Mouse (Mus musculus) liver, embryonic 14.5 days (tissue): ENCODE data around the gene Tedc2. TPM values are rescaled to one million over a fixed set of nuclear protein-coding genes. Genes with fewer than 3 reads are reported as not detected.
A peak's percentile ranks its signal among the peaks of the same experiment; 100 is the strongest.

Source experiments
- ATAC-seq: fragments of 200-750 bp; cut with Nextera tagmentation; 2 replicates; pipeline ENCODE4 v1.8.0; 2017; ENCODE audit warnings: moderate number of reproducible peaks, mild to moderate bottlenecking, moderate library complexity; ENCODE audit not compliant: insufficient read depth
- DNase-seq, 3 experiments: peaks; one replicate each; pipeline ENCODE4 v3.0.0-alpha.2; 2012 to 2013; ENCODE audit warnings: low read depth in 3 of 3, low spot score in 3 of 3
- H3K27ac ChIP-seq: fragments of 300-500 bp; sonication (generic); 2 replicates; pipeline ENCODE4 v1.5.1; 2014; ENCODE audit warnings: moderate library complexity, mild to moderate bottlenecking, control low read depth, inconsistent platforms
- H3K27me3 ChIP-seq: fragments of 300-500 bp; sonication (generic); 2 replicates; pipeline ENCODE4 v1.6.1; 2014; ENCODE audit warnings: mild to moderate bottlenecking, low read length, moderate library complexity; ENCODE audit not compliant: control insufficient read depth, insufficient read depth
- H3K36me3 ChIP-seq: fragments of 300-500 bp; sonication (generic); replicated peaks from 2 replicates; pipeline ENCODE4 v1.6.1; 2014; ENCODE audit warnings: low read depth; ENCODE audit not compliant: control insufficient read depth, insufficient read depth
- H3K4me1 ChIP-seq, 2 experiments: fragments of 200-500 bp in 1 of 2; fragments of 300-500 bp in 1 of 2; sonication (generic) in 1 of 2; replicated peaks; 2 replicates each; pipeline ENCODE4 v1.6.1; 2012 to 2014; ENCODE audit warnings: antibody characterized with exemption in 1 of 2, inconsistent platforms in 1 of 2, low read length in 1 of 2; ENCODE audit not compliant: control insufficient read depth in 2 of 2, insufficient read depth in 2 of 2
- H3K4me2 ChIP-seq: fragments of 300-500 bp; sonication (generic); 2 replicates; pipeline ENCODE4 v1.6.1; 2014; ENCODE audit warnings: low read depth, mild to moderate bottlenecking, control low read depth, moderate library complexity
- H3K4me3 ChIP-seq, 2 experiments: fragments of 200-500 bp in 1 of 2; fragments of 300-500 bp in 1 of 2; sonication (generic) in 1 of 2; 2 replicates each; pipeline ENCODE4 v1.5.1; 2012 to 2014; ENCODE audit warnings: low read depth in 2 of 2, low read length in 2 of 2, mild to moderate bottlenecking in 2 of 2, control low read depth in 1 of 2, inconsistent platforms in 1 of 2, moderate library complexity in 1 of 2; ENCODE audit not compliant: insufficient read depth in 1 of 2
- H3K9ac ChIP-seq: fragments of 300-500 bp; sonication (generic); replicated peaks from 2 replicates; pipeline ENCODE4 v1.6.1; 2014; ENCODE audit warnings: mild to moderate bottlenecking, control low read depth, moderate library complexity
- H3K9me3 ChIP-seq: fragments of 300-500 bp; sonication (generic); 2 replicates; pipeline ENCODE4 v1.6.1; 2016; ENCODE audit warnings: low read length, mixed read lengths; ENCODE audit not compliant: control insufficient read depth
- CTCF ChIP-seq: IDR thresholded peaks from 2 replicates; pipeline ENCODE4 v1.5.1; 2016; ENCODE audit warnings: antibody characterized with exemption, low read depth, control low read depth
- EP300 ChIP-seq: IDR thresholded peaks from 2 replicates; pipeline ENCODE4 v1.6.1; 2016; ENCODE audit warnings: antibody characterized with exemption, low read depth
- WGBS: fragments of 180-500 bp; shearing (Covaris S2); extraction: QIAGEN DNeasy Blood & Tissue Kit; methylation state at CpG from one replicate; pipeline ENCODE4 v1.1.7; 2014; ENCODE audit not compliant: insufficient replicate concordance; 5-methylcytosine and 5-hydroxymethylcytosine counted together
- polyA plus RNA-seq, 2 experiments: library from polyadenylated mRNA; depleted of rRNA in 1 of 2; stranded (reverse) in 1 of 2; unstranded in 1 of 2; fragments of >200 nt; fragmentation: Nextera tagmentation in 1 of 2; extraction: Ambion mirVana in 1 of 2; gene quantifications; 2 replicates each; pipeline versions ENCODE4 v1.2.1 to v1.2.3; 2012 to 2014

Gene Tedc2
- 18.3 and 21.1 TPM in 2 replicates for polyA plus RNA-seq (2012; rRNA removed)
- polyA plus RNA-seq (2014; fragmentation: Nextera tagmentation; extraction: Ambion mirVana), result 7.7 and 7.9 TPM in 2 replicates

- Histone ChIP-seq H3K36me3 (peaks cover 66% of the 10 kb centered on the region), H3K4me1 (peaks cover 19 to 27% of the 10 kb centered on the region in 2 experiments), H3K27ac (peak within 1 kb of the TSS; percentile 81), H3K4me3 (peak within 1 kb of the TSS; percentile 80 to 97), H3K4me2 (peak within 1 kb of the TSS; percentile 91), H3K27me3 (no peaks in the 10 kb centered on the region), H3K9me3 (no peaks in the 10 kb centered on the region), H3K9ac (peak within 1 kb of the TSS; percentile 95)
- WGBS, result under 1% methylated on average over 41 of the region's 41 CpGs
- DNase-seq, result peak; percentile 88 to 94 (median 90)
- TF ChIP-seq EP300, result peak; percentile 57; the same call in 1 of the 2 replicates
- 0 out of 2 replicates have a peak, but pooled peaks have one; percentile 1 for TF ChIP-seq CTCF
- peak; percentile 88 for ATAC-seq
Measured at GRCm38 (mm10) chr17:24220435-24221411, at the start of gene Tedc2. Gene Tedc2 (minus strand): TSS chr17:24220851.

DNA sequence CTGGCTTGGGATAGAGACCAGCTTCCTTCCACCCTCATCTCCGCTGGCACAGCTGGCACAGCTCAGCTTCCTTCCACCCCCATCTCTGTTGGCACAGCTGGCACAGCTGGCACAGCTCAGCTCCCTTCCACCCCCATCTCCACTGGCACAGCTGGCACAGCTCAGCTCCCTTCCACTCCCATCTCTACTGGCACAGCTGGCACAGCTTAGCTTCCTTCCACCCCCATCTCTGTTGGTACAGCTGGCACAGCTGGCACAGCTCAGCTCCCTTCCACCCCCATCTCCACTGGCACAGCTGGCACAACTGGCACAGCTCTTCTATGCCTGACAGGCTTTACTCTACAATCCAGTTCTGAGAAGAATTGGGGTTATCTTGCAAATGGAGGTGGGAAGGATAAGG lies 46.5 kb upstream of the Tedc2 start:
- no peak for DNase-seq
- TF ChIP-seq CTCF (no peak), EP300 (no peak)
- H3K4me3 ChIP-seq, result no peak overlapping the region
- ATAC-seq, result no peak
- 75% methylated on average over 1 of the region's 1 CpGs for WGBS
- no peak overlapping the region for H3K27ac ChIP-seq
- H3K9ac ChIP-seq, result no peak overlapping the region
- H3K27me3 ChIP-seq, result no peaks in the 10 kb centered on the region
- no peaks in the 10 kb centered on the region for H3K36me3 ChIP-seq
- H3K4me2 ChIP-seq, result no peak overlapping the region
- H3K4me1 ChIP-seq, result no peaks in the 10 kb centered on the region
- no peaks in the 10 kb centered on the region for H3K9me3 ChIP-seq

- Histone ChIP-seq H3K27me3 (no peaks in the 10 kb centered on the region), H3K27ac (no peak overlapping the region), H3K9ac (no peak overlapping the region), H3K4me3 (no peak overlapping the region), H3K4me1 (no peaks in the 10 kb centered on the region; a peak in 1 of 4 replicates), H3K4me2 (no peak overlapping the region), H3K9me3 (no peaks in the 10 kb centered on the region), H3K36me3 (no peaks in the 10 kb centered on the region)
- no peak for ATAC-seq
- DNase-seq, result no peak
- TF ChIP-seq EP300, result no peak
- TF ChIP-seq CTCF, result no peak
- WGBS, result 65% methylated on average over 2 of the region's 2 CpGs
Measured at GRCm38 (mm10) chr17:24264766-24265165, 44.1 kb upstream of the Tedc2 start.

DNA sequence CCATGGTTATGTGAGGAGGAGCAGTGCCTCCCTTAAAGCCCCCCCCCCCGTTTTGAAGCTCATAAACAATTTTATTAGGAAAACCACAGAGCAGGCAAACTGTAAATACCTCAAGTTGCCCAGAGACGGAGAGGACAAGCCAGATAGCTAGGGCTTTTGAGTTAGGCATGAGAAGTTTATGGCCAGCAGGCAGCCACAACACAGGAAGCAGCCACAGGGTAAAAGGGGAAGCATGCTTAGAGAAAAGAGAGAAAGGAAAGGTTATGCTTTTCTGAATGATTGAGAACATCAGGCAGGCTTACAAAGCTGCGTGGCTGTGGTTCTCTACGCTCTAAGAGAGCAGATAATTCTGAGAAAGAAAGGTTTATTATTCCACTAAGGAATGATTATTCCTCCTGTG lies 39.9 kb upstream of the Tedc2 start:
- DNase-seq (no peak), ATAC-seq (no peak)
- WGBS, result 18% methylated on average over 4 of the region's 4 CpGs
- Histone ChIP-seq H3K27me3 (no peaks in the 10 kb centered on the region), H3K9ac (no peak overlapping the region), H3K4me2 (no peak overlapping the region), H3K27ac (no peak overlapping the region), H3K9me3 (no peaks in the 10 kb centered on the region), H3K4me1 (no peaks in the 10 kb centered on the region; a peak in 1 of 4 replicates), H3K36me3 (no peaks in the 10 kb centered on the region), H3K4me3 (no peak overlapping the region)
- TF ChIP-seq EP300 (no peak), CTCF (no peak)

GRCm38 (mm10) chr17:24259702-24260101 lies 39.1 kb upstream of the Tedc2 start:
- Histone ChIP-seq H3K4me3 (no peak overlapping the region), H3K9me3 (no peaks in the 10 kb centered on the region), H3K36me3 (no peaks in the 10 kb centered on the region), H3K27ac (no peak overlapping the region), H3K27me3 (no peaks in the 10 kb centered on the region), H3K4me2 (no peak overlapping the region), H3K9ac (no peak overlapping the region), H3K4me1 (no peaks in the 10 kb centered on the region; a peak in 1 of 4 replicates)
- 17% methylated on average over 5 of the region's 5 CpGs for WGBS
- DNase-seq (no peak), ATAC-seq (no peak)
- TF ChIP-seq EP300 (no peak), CTCF (no peak)
